Mouse (Mus musculus) midbrain, embryonic 16.5 days (tissue): Measurements from ENCODE around the gene Timd2. TPM values are rescaled to one million over a fixed set of nuclear protein-coding genes. Genes with fewer than 3 reads are reported as not detected.
A peak's percentile ranks its signal among the peaks of the same experiment; 100 is the strongest.
"Not testable (repeated sequence)": the region's sequence is repeated elsewhere in the genome, so short reads cannot be mapped to it uniquely, and the experiment has no call there.

Source experiments
- ATAC-seq: fragments of 200-750 bp; cut with Nextera tagmentation; 2 replicates; pipeline ENCODE4 v1.8.0; 2017; ENCODE audit warnings: moderate TSS enrichment
- H3K27ac ChIP-seq: fragments of 300-500 bp; sonication (generic); 2 replicates; pipeline ENCODE4 v1.5.1; 2014; ENCODE audit warnings: mild to moderate bottlenecking, low read length, mixed read lengths
- H3K27me3 ChIP-seq: fragments of 300-500 bp; sonication (generic); 2 replicates; pipeline ENCODE4 v1.6.1; 2014; ENCODE audit warnings: low read depth, low read length, mixed read lengths; ENCODE audit not compliant: control insufficient read depth, insufficient read depth
- H3K36me3 ChIP-seq: fragments of 300-500 bp; sonication (generic); 2 replicates; pipeline ENCODE4 v1.6.1; 2014; ENCODE audit warnings: mild to moderate bottlenecking, low read length, moderate library complexity, mixed read lengths; ENCODE audit not compliant: control insufficient read depth, insufficient read depth
- H3K4me1 ChIP-seq: fragments of 300-500 bp; sonication (generic); 2 replicates; pipeline ENCODE4 v1.6.1; 2014; ENCODE audit warnings: mild to moderate bottlenecking, low read length, mixed read lengths; ENCODE audit not compliant: control insufficient read depth, insufficient read depth
- H3K4me2 ChIP-seq: fragments of 300-500 bp; sonication (generic); 2 replicates; pipeline ENCODE4 v1.6.1; 2014; ENCODE audit warnings: mild to moderate bottlenecking, low read length, mixed read lengths
- H3K4me3 ChIP-seq: fragments of 300-500 bp; sonication (generic); 2 replicates; pipeline ENCODE4 v1.5.1; 2014; ENCODE audit warnings: low read depth, mild to moderate bottlenecking, low read length, moderate library complexity, mixed read lengths
- H3K9ac ChIP-seq: fragments of 300-500 bp; sonication (generic); 2 replicates; pipeline ENCODE4 v1.6.1; 2014; ENCODE audit warnings: low read depth, low read length, mixed read lengths
- H3K9me3 ChIP-seq: fragments of 300-500 bp; sonication (generic); replicated peaks from 2 replicates; pipeline ENCODE4 v1.6.1; 2014; ENCODE audit warnings: mild to moderate bottlenecking, low read length, mixed read lengths; ENCODE audit not compliant: control insufficient read depth, poor library complexity, severe bottlenecking
- WGBS: fragments of 180-500 bp; shearing (Covaris S2); extraction: QIAGEN DNeasy Blood & Tissue Kit; methylation state at CpG from one replicate; pipeline ENCODE4 v1.1.7; 2014; 5-methylcytosine and 5-hydroxymethylcytosine counted together
- polyA plus RNA-seq: library from polyadenylated mRNA; unstranded; fragments of >200 nt; fragmentation: Nextera tagmentation; extraction: Ambion mirVana; gene quantifications from 2 replicates; pipeline ENCODE4 v1.2.1, GENCODE M21; 2015

Gene Timd2
- polyA plus RNA-seq, 1 experiment from 2014 or later: not detected

DNA sequence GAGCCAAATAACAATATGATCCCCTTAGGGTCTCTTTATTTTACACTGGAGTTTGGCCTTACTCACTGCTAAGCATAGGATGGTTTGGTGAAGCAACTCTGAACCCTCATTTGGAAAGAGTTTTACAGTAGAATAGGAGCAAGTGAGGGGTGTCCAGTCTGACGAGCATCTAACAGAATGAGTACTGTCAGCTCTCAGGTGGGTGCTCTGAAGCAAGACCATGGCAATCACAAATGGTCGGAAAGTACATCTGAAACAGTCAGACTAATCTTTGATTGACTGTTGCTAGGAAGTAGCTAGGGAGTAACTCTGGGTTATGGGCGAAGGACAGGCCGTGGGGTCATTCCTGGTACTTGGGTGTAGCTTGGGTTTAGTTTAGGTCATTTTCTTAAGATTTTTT, 71.3 kb downstream of the Timd2 start:
- not testable (repeated sequence) for H3K4me3 ChIP-seq, H3K27me3 ChIP-seq, H3K36me3 ChIP-seq, H3K9me3 ChIP-seq, ATAC-seq, H3K4me2 ChIP-seq, H3K4me1 ChIP-seq, H3K9ac ChIP-seq, H3K27ac ChIP-seq
- WGBS: 79% methylated on average over 4 of the region's 4 CpGs

DNA sequence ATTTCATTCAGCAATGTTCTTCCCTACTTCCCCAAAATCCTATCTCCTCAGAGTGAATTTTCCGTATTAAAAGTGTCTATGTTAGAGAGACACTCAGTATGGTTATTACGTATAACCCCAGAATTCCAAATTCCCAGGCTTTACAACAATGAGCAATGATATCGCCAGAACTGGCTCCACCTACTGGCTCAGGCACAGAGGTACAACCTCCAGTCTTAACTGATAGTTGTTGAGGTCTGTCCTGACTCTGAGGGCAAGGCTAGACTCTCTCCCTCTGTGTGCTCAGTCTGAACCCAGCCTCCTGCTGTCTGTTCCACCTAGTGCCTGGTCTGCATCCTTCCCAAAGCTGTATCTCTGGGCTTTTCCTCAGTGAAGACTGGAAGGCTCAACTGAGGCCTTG, 75.2 kb downstream of the Timd2 start:
- H3K9ac ChIP-seq: no peak overlapping the region
- WGBS: 29% methylated on average over 3 of the region's 3 CpGs
- no peaks in the 10 kb centered on the region for H3K4me1 ChIP-seq
- peak; percentile 68 for ATAC-seq
- H3K27ac ChIP-seq: no peak overlapping the region
- no peaks in the 10 kb centered on the region for H3K9me3 ChIP-seq
- H3K36me3 ChIP-seq: no peaks in the 10 kb centered on the region
- no peak overlapping the region for H3K4me2 ChIP-seq
- H3K27me3 ChIP-seq: no peaks in the 10 kb centered on the region
- H3K4me3 ChIP-seq: no peak overlapping the region

DNA sequence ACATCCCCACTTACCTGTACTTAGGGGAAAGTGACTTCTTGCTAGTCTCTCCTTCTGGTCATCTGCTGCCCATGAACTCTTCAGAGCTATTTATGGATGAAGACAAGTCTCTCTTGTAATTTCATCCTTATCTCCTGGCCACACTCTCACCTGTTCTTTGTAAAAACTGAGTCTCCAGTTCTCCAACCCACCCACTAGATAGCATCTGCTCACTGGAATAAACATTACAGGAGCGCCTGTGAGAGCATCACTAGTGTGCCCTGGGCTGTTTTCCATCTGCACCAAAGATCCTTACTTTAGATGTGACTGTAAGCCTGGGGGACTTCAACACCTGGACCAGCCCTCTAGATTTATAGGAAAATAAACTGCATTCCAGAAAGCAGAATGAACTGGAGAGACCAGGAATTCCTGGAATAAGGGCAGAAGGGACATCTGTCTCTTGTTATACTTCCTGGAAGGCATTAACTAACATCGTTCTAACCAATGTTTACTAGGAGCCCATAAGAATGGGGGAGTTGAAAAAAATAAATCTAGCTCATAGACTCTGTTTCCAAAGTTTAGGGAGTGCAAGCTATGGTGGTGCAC, 77.6 kb downstream of the Timd2 start, which contains the start of gene Dppa1:
Gene Dppa1, minus strand, starts transcription at position 51 of the 585 bp plus-strand sequence.
- ATAC-seq: no peak
- H3K9ac ChIP-seq: no peak within 1 kb of the TSS
- no peaks in the 10 kb centered on the region for H3K36me3 ChIP-seq
- no peak within 1 kb of the TSS for H3K27ac ChIP-seq
- H3K9me3 ChIP-seq: no peaks in the 10 kb centered on the region
- H3K27me3 ChIP-seq: no peaks in the 10 kb centered on the region
- 77% methylated on average over 2 of the region's 2 CpGs for WGBS
- H3K4me3 ChIP-seq: no peak within 1 kb of the TSS
- no peak within 1 kb of the TSS for H3K4me2 ChIP-seq
- no peaks in the 10 kb centered on the region for H3K4me1 ChIP-seq

DNA sequence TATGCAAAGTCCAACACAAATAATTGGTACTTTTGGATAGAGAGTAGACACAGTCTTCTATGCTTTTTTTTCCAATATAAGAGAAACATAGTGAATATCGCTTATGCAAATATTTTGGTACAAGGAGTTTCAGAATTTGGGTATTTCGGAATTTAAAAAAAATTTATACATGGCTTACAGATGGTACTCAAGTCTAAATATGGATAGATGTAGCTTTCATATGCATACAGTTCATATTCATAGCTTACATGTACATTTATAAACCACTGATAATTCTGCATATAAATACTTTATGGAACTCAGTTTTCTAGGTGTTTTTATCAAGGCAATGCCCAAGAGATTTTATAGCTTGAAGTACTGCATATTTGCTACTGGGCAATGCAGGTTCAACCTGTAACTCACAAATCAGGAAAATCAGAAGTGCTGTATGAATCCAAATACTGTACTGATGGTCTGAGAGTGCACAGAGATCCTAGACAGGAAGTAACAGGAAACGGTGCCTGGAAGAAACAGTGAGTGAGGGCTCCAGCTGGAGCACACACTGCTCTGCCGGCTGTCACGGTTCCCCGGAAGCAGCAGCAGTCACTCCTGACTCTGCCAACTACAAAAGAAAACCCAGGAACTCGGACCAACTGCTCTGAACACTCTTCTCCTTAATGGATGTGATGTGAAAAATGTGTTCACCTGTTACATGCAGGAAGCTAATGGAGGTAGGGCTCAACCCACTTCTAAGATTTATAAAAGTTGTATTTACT, 86.3 kb downstream of the Timd2 start:
- H3K4me1 ChIP-seq: no peaks in the 10 kb centered on the region
- H3K27ac ChIP-seq: no peak overlapping the region
- no peak overlapping the region for H3K4me3 ChIP-seq
- no peaks in the 10 kb centered on the region for H3K36me3 ChIP-seq
- no peak overlapping the region for H3K9ac ChIP-seq
- 74% methylated on average over 7 of the region's 7 CpGs for WGBS
- ATAC-seq: no peak
- no peaks in the 10 kb centered on the region for H3K27me3 ChIP-seq
- no peak overlapping the region for H3K4me2 ChIP-seq
- no peaks in the 10 kb centered on the region for H3K9me3 ChIP-seq

DNA sequence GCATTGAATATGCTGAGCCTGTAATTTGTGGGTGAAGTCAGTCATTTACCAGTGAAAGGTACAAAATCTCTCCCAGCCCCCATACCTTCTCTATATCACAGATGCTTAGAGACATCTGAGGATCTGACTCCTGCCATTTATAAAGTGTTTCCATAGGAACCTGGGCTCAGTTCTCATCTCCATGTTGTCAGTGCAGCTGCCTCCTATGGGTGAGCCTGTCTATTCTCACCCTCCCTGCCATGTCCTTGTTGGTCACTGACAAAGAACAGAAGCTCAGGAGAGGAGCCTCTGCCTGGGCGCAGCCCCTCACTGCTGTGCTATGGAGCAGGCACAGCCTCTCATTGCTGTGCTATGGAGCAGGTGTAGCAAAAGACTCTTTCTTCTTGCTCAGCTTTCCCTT, 86.9 kb downstream of the Timd2 start:
- Histone ChIP-seq H3K4me2 (no peak overlapping the region), H3K27ac (no peak overlapping the region), H3K36me3 (no peaks in the 10 kb centered on the region), H3K9ac (no peak overlapping the region), H3K27me3 (no peaks in the 10 kb centered on the region), H3K4me1 (no peaks in the 10 kb centered on the region), H3K4me3 (no peak overlapping the region), H3K9me3 (no peaks in the 10 kb centered on the region)
- peak; percentile 64; the same call in 1 of the 2 replicates for ATAC-seq
- 75% methylated on average over 1 of the region's 1 CpGs for WGBS

Other genes starting within 250 kb of the Timd2 start
- gene Gm12169, start 182.8 kb downstream of the Timd2 start, polyA plus RNA-seq: not detected in 2 replicates
- not detected in 2 replicates for gene BC053393, start 135.5 kb downstream of the Timd2 start, polyA plus RNA-seq
- gene Dppa1, start 77.8 kb downstream of the Timd2 start, polyA plus RNA-seq: not detected in 2 replicates
- not detected in 2 replicates for gene Havcr1, start 28.0 kb upstream of the Timd2 start, polyA plus RNA-seq
- gene Timd4, start 103.7 kb upstream of the Timd2 start, polyA plus RNA-seq: 0.11 TPM in 1 of 2 replicates, not detected in the other